Mouse (Mus musculus) heart, postnatal 0 days (tissue): ENCODE data around the gene Slc8b1.

ENCODE experiments used
- CTCF ChIP-seq: IDR thresholded peaks from 2 replicates; pipeline ENCODE4 v1.5.1; 2016; ENCODE audit warnings: antibody characterized with exemption, control low read depth, low read depth
- EP300 ChIP-seq: IDR thresholded peaks from 2 replicates; pipeline ENCODE4 v1.6.1; 2016; ENCODE audit warnings: antibody characterized with exemption, low read depth

- no peak for TF ChIP-seq CTCF
- TF ChIP-seq EP300: no peak
Measured at GRCm38 (mm10) chr5:120527296-120527964, 16.5 kb downstream of the Slc8b1 start.
